Comparison of ENCODE assay signal across 8 mouse cellular contexts in the genomic region with DNA sequence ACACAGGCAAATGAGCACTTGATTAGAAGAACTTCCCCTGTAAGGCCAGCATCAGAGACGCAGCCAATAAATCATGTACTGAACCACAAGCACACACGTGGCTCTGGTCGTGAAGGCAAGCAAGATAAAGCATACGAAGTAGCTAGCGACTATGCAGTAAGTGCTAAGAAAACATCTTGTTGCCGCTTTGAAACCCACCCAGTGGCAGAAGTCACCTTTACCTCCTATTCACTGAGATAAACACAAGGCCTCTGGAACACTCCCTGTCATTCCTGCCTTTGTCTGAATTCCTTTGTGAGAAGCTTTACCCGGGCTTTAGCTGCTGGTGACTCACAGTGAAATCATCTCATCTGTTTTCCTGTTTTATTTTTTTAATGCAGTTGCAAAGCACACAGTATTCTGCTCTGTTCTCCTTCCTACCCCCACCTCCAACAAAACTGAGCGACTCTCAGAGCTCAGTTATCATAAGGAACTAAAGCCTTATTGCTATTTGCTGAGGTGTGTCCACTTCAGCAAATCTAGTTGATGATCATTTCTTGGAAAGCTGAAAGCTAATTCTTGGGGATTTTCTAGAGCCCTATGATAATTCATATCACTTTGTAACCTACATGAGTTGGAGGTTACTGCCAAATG. TPM values are rescaled to one million over a fixed set of nuclear protein-coding genes. Genes with fewer than 3 reads are reported as not detected.
A peak's percentile ranks its signal among the peaks of the same experiment; 100 is the strongest.
DNase-seq lines count a peak whose midpoint lies in the region; ATAC-seq lines count a peak whose summit lies in the region.

No protein-coding gene starts in this region.

- no peaks in the 10 kb centered on the region for H3K27me3 ChIP-seq in kidney, embryonic 16.5 days (ENCODE audit: insufficient read depth, low read length)
- H3K27me3 ChIP-seq in neural tube, embryonic 11.5 days (ENCODE audit: control insufficient read depth, insufficient read depth, low read length) = no peaks in the 10 kb centered on the region
- no peaks in the 10 kb centered on the region for H3K27me3 ChIP-seq in limb, embryonic 10.5 days (ENCODE audit: low read depth, poor library complexity, severe bottlenecking)

- peak overlapping the region; percentile 23; the same call in 1 of the 2 replicates for H3K4me2 ChIP-seq in kidney, embryonic 16.5 days (replicated peaks; ENCODE audit: low read depth, low read length)
- no peak overlapping the region for H3K4me2 ChIP-seq in neural tube, embryonic 11.5 days (ENCODE audit: low read depth)

- no peak overlapping the region for H3K9ac ChIP-seq in kidney, embryonic 16.5 days (replicated peaks; ENCODE audit: low read length)
- H3K9ac ChIP-seq in neural tube, embryonic 11.5 days (ENCODE audit: low read length) = peak overlapping the region; percentile 10; the same call in 1 of the 2 replicates

- no peaks in the 10 kb centered on the region for H3K9me3 ChIP-seq in kidney, embryonic 16.5 days (ENCODE audit: low read length)
- no peaks in the 10 kb centered on the region for H3K9me3 ChIP-seq in neural tube, embryonic 11.5 days (ENCODE audit: control insufficient read depth, low read length)
- no peaks in the 10 kb centered on the region for H3K9me3 ChIP-seq in limb, embryonic 10.5 days (replicated peaks)

- intact Hi-C loops in gastrocnemius, postnatal 36 days (cut with DNase I) = no loop called here

- WGBS in kidney, embryonic 16.5 days = 10% methylated on average over 8 of the region's 8 CpGs
- 28% methylated on average over 8 of the region's 8 CpGs for WGBS in neural tube, embryonic 11.5 days
- 31% methylated on average over 8 of the region's 8 CpGs for WGBS in limb, embryonic 10.5 days

- no peak overlapping the region for H3K4me3 ChIP-seq in kidney, embryonic 16.5 days (ENCODE audit: low read length)
- no peak overlapping the region for H3K4me3 ChIP-seq in neural tube, embryonic 11.5 days (ENCODE audit: low read depth, low read length)
- H3K4me3 ChIP-seq in limb, embryonic 10.5 days = no peak overlapping the region

- ATAC-seq in kidney, embryonic 16.5 days (ENCODE audit: low FRiP score, low TSS enrichment) = no peak
- peak; percentile 92 to 93 for ATAC-seq in hematopoietic stem cell, adult 5-6 weeks (replicated peaks in 1 of 2; ENCODE audit: insufficient read depth in 1 of 2, low FRiP score in 2 of 2, low TSS enrichment in 1 of 2, low read depth in 1 of 2, poor library complexity in 2 of 2, severe bottlenecking in 2 of 2)
- ATAC-seq in neural tube, embryonic 11.5 days (ENCODE audit: insufficient read depth, low FRiP score, low TSS enrichment) = 0 out of 2 replicates have a peak, but pooled peaks have one; percentile 8

- DNase-seq in kidney, adult 9 months = no peak
- DNase-seq in ZHBTc4 (ENCODE audit: low read depth, low spot score) (peak; percentile 69), MN1 (ENCODE audit: low spot score) (no peak)
- peak; percentile 25 for DNase-seq in neural tube, embryonic 11.5 days (ENCODE audit: low spot score)
- DNase-seq in gastrocnemius, postnatal 36 days = no peak
- DNase-seq in limb, embryonic 10.5 days (ENCODE audit: low spot score) = no peak

- H3K36me3 ChIP-seq in kidney, embryonic 16.5 days (ENCODE audit: insufficient read depth, low read length) = no peaks in the 10 kb centered on the region
- no peaks in the 10 kb centered on the region for H3K36me3 ChIP-seq in neural tube, embryonic 11.5 days (ENCODE audit: control insufficient read depth, insufficient read depth, low read length)
- H3K36me3 ChIP-seq in limb, embryonic 10.5 days = no peaks in the 10 kb centered on the region

- peaks cover 14% of the 10 kb centered on the region for H3K4me1 ChIP-seq in kidney, embryonic 16.5 days (ENCODE audit: insufficient read depth, low read length)
- H3K4me1 ChIP-seq in neural tube, embryonic 11.5 days (ENCODE audit: control insufficient read depth, insufficient read depth, low read length) = peaks cover 7% of the 10 kb centered on the region; the same call in 1 of the 2 replicates
- H3K4me1 ChIP-seq in limb, embryonic 10.5 days = peaks cover 4% of the 10 kb centered on the region

- H3K27ac ChIP-seq in kidney, embryonic 16.5 days (ENCODE audit: low read length) = no peak overlapping the region
- H3K27ac ChIP-seq in neural tube, embryonic 11.5 days (ENCODE audit: low read depth, low read length) = no peak overlapping the region
- H3K27ac ChIP-seq in limb, embryonic 10.5 days = no peak overlapping the region; the same call in 1 of the 2 replicates

RNA-seq across cellular contexts. Expression of a gene that starts 2.1 kb away (rescaled TPM):
- polyA plus RNA-seq in kidney, embryonic 16.5 days (2015; fragmentation: Nextera tagmentation; extraction: Ambion mirVana) = 3.7 and 5.3 TPM in 2 replicates
- total RNA-seq in hematopoietic stem cell, adult 5-6 weeks (2017) = not detected in 2 replicates
- 0.19 and 0.42 TPM in 2 replicates for polyA plus RNA-seq in neural tube, embryonic 11.5 days (2014; fragmentation: Nextera tagmentation; extraction: Ambion mirVana)
- not detected for total RNA-seq in gastrocnemius, postnatal 36 days (2021)
- 0.10 TPM in 1 of 2 replicates, not detected in the other for polyA plus RNA-seq in limb, embryonic 10.5 days (2016; fragmentation: Nextera tagmentation; extraction: Ambion mirVana)

Comparison
In these comparisons a context has a peak if more than half of its experiments do, and no peak if none do; other contexts are left out.
1. DNase-seq: peak in ZHBTc4 (single experiment) and neural tube, embryonic 11.5 days (single experiment); none in kidney, adult 9 months (single experiment), gastrocnemius, postnatal 36 days (0 of 2), MN1 (single experiment) and limb, embryonic 10.5 days (single experiment).